Mouse (Mus musculus) heart, postnatal 0 days (tissue): ENCODE results near the gene Poln.

ENCODE experiments used
- CTCF ChIP-seq: IDR thresholded peaks from 2 replicates; pipeline ENCODE4 v1.5.1; 2016; ENCODE audit warnings: antibody characterized with exemption, control low read depth, low read depth
- EP300 ChIP-seq: IDR thresholded peaks from 2 replicates; pipeline ENCODE4 v1.6.1; 2016; ENCODE audit warnings: antibody characterized with exemption, low read depth

DNA sequence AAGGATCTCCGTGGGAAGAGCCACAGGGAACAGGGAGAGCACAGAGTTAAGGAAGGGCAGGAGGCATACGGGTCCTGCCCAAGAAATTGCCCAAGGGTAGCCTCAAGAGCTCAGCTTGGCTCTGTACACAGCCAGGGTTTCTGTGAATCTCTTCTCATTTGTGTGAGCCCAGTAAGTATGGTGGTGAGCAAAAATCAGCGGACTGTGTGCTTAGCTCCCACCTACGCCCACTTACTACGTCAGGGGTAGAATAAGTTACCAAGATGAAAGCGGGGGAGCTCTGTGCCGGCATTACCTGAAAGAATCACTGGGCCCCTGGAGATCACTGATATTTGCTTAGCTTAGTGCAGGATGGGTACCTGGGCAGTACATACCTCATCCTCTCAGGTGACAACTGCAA, 46.8 kb upstream of the Poln start:
- TF ChIP-seq CTCF (no peak), EP300 (no peak)
